Mouse (Mus musculus) liver, embryonic 16.5 days (tissue): ENCODE results near the gene Phldb2. TPM values are rescaled to one million over a fixed set of nuclear protein-coding genes. Genes with fewer than 3 reads are reported as not detected.

Experiments
- ATAC-seq: fragments of 200-750 bp; cut with Nextera tagmentation; 2 replicates; pipeline ENCODE4 v1.8.0; 2017; ENCODE audit warnings: low read depth, mild to moderate bottlenecking, moderate number of reproducible peaks, moderate library complexity
- H3K27ac ChIP-seq: fragments of 300-500 bp; sonication (generic); 2 replicates; pipeline ENCODE4 v1.5.1; 2014; ENCODE audit warnings: mild to moderate bottlenecking, low read length
- H3K27me3 ChIP-seq: fragments of 300-500 bp; sonication (generic); 2 replicates; pipeline ENCODE4 v1.6.1; 2014; ENCODE audit warnings: low read depth, low read length, mixed read lengths; ENCODE audit not compliant: control insufficient read depth, insufficient read depth
- H3K36me3 ChIP-seq: fragments of 300-500 bp; sonication (generic); 2 replicates; pipeline ENCODE4 v1.6.1; 2014; ENCODE audit warnings: mild to moderate bottlenecking; ENCODE audit not compliant: control insufficient read depth, insufficient read depth
- H3K4me1 ChIP-seq: fragments of 300-500 bp; sonication (generic); 2 replicates; pipeline ENCODE4 v1.6.1; 2014; ENCODE audit warnings: low read depth, low read length, mixed read lengths; ENCODE audit not compliant: control insufficient read depth
- H3K4me2 ChIP-seq: fragments of 300-500 bp; sonication (generic); 2 replicates; pipeline ENCODE4 v1.6.1; 2014; ENCODE audit warnings: low read depth, low read length, mixed read lengths
- H3K4me3 ChIP-seq: fragments of 300-500 bp; sonication (generic); 2 replicates; pipeline ENCODE4 v1.5.1; 2014; ENCODE audit warnings: low read depth, mild to moderate bottlenecking, low read length
- H3K9ac ChIP-seq: fragments of 300-500 bp; sonication (generic); 2 replicates; pipeline ENCODE4 v1.6.1; 2014; ENCODE audit warnings: low read depth, low read length
- H3K9me3 ChIP-seq: fragments of 300-500 bp; sonication (generic); replicated peaks from 2 replicates; pipeline ENCODE4 v1.6.1; 2016; ENCODE audit warnings: low read length; ENCODE audit not compliant: control insufficient read depth
- WGBS: fragments of 180-500 bp; shearing (Covaris S2); extraction: QIAGEN DNeasy Blood & Tissue Kit; methylation state at CpG from one replicate; pipeline ENCODE4 v1.1.7; 2014; ENCODE audit not compliant: insufficient replicate concordance; 5-methylcytosine and 5-hydroxymethylcytosine counted together
- polyA plus RNA-seq: library from polyadenylated mRNA; unstranded; fragments of >200 nt; fragmentation: Nextera tagmentation; extraction: Ambion mirVana; gene quantifications from 2 replicates; pipeline ENCODE4 v1.2.1, GENCODE M21; 2015

Gene Phldb2
- polyA plus RNA-seq, 1 experiment from 2014 or later: 15.3 TPM

GRCm38 (mm10) chr16:45718296-45718695, 235.1 kb downstream of the Phldb2 start:
- no peak overlapping the region for H3K9ac ChIP-seq
- H3K36me3 ChIP-seq: no peaks in the 10 kb centered on the region
- no peaks in the 10 kb centered on the region for H3K27me3 ChIP-seq
- H3K27ac ChIP-seq: no peak overlapping the region
- H3K9me3 ChIP-seq: no peaks in the 10 kb centered on the region
- H3K4me3 ChIP-seq: no peak overlapping the region
- ATAC-seq: no peak
- H3K4me1 ChIP-seq: no peaks in the 10 kb centered on the region
- no peak overlapping the region for H3K4me2 ChIP-seq
- WGBS: 71% methylated on average over 4 of the region's 4 CpGs

GRCm38 (mm10) chr16:45714489-45715150, 238.8 kb downstream of the Phldb2 start:
- Histone ChIP-seq H3K9me3 (no peaks in the 10 kb centered on the region), H3K4me1 (no peaks in the 10 kb centered on the region), H3K9ac (no peak overlapping the region), H3K27me3 (no peaks in the 10 kb centered on the region), H3K4me2 (no peak overlapping the region), H3K4me3 (no peak overlapping the region), H3K27ac (no peak overlapping the region), H3K36me3 (no peaks in the 10 kb centered on the region)
- WGBS: 52% methylated on average over 5 of the region's 5 CpGs
- no peak for ATAC-seq

GRCm38 (mm10) chr16:45713878-45714277, 239.5 kb downstream of the Phldb2 start:
- WGBS: 45% methylated on average over 1 of the region's 1 CpGs
- Histone ChIP-seq H3K27me3 (no peaks in the 10 kb centered on the region), H3K9ac (no peak overlapping the region), H3K27ac (no peak overlapping the region), H3K36me3 (no peaks in the 10 kb centered on the region), H3K4me2 (no peak overlapping the region), H3K9me3 (no peaks in the 10 kb centered on the region), H3K4me1 (no peaks in the 10 kb centered on the region), H3K4me3 (no peak overlapping the region)
- ATAC-seq: no peak

- 70% methylated on average over 5 of the region's 5 CpGs for WGBS
- ATAC-seq: no peak
- Histone ChIP-seq H3K4me1 (no peaks in the 10 kb centered on the region), H3K36me3 (no peaks in the 10 kb centered on the region), H3K4me3 (no peak overlapping the region), H3K4me2 (no peak overlapping the region), H3K27me3 (no peaks in the 10 kb centered on the region), H3K27ac (no peak overlapping the region), H3K9me3 (no peaks in the 10 kb centered on the region), H3K9ac (no peak overlapping the region)
Observed at GRCm38 (mm10) chr16:45713261-45713660, 240.1 kb downstream of the Phldb2 start.

GRCm38 (mm10) chr16:45711263-45711662, 242.1 kb downstream of the Phldb2 start:
- no peaks in the 10 kb centered on the region for H3K9me3 ChIP-seq
- no peak overlapping the region for H3K9ac ChIP-seq
- no peak for ATAC-seq
- no peaks in the 10 kb centered on the region for H3K4me1 ChIP-seq
- 52% methylated on average over 7 of the region's 7 CpGs for WGBS
- H3K27ac ChIP-seq: no peak overlapping the region
- H3K27me3 ChIP-seq: no peaks in the 10 kb centered on the region
- no peak overlapping the region for H3K4me3 ChIP-seq
- no peaks in the 10 kb centered on the region for H3K36me3 ChIP-seq
- H3K4me2 ChIP-seq: no peak overlapping the region

GRCm38 (mm10) chr16:45699301-45699700, 254.1 kb downstream of the Phldb2 start:
- no peak for ATAC-seq
- no peak overlapping the region for H3K9ac ChIP-seq
- no peaks in the 10 kb centered on the region for H3K36me3 ChIP-seq
- no peak overlapping the region for H3K4me3 ChIP-seq
- no peak overlapping the region for H3K4me2 ChIP-seq
- WGBS: 46% methylated on average over 5 of the region's 5 CpGs
- no peaks in the 10 kb centered on the region for H3K27me3 ChIP-seq
- no peak overlapping the region for H3K27ac ChIP-seq
- H3K4me1 ChIP-seq: no peaks in the 10 kb centered on the region
- H3K9me3 ChIP-seq: no peaks in the 10 kb centered on the region

- Histone ChIP-seq H3K9ac (no peak overlapping the region), H3K36me3 (no peaks in the 10 kb centered on the region), H3K27me3 (no peaks in the 10 kb centered on the region), H3K9me3 (no peaks in the 10 kb centered on the region), H3K4me2 (no peak overlapping the region), H3K4me3 (no peak overlapping the region), H3K4me1 (no peaks in the 10 kb centered on the region), H3K27ac (no peak overlapping the region)
- 69% methylated on average over 6 of the region's 6 CpGs for WGBS
- ATAC-seq: no peak
Observed at GRCm38 (mm10) chr16:45697996-45698395, 255.4 kb downstream of the Phldb2 start.

Other genes starting within 250 kb of the Phldb2 start
- 0.09 and 0.26 TPM in 2 replicates for gene Tagln3, start 229.0 kb downstream of the Phldb2 start, polyA plus RNA-seq
- 13.6 and 15.5 TPM in 2 replicates for gene Abhd10, start 210.6 kb downstream of the Phldb2 start, polyA plus RNA-seq
- 3.2 and 3.3 TPM in 2 replicates for gene Plcxd2, start 56.6 kb upstream of the Phldb2 start, polyA plus RNA-seq
- gene Cd96, start 166.7 kb upstream of the Phldb2 start, polyA plus RNA-seq: 0.07 and 0.11 TPM in 2 replicates
- 2.1 and 2.3 TPM in 2 replicates for gene Gm4737, start 201.5 kb upstream of the Phldb2 start, polyA plus RNA-seq